In genomic region chr3:27189320-27190261, GRCm38 (mm10) we compare ENCODE assay signal across 8 mouse cellular contexts. TPM values are rescaled to one million over a fixed set of nuclear protein-coding genes. Genes with fewer than 3 reads are reported as not detected.
DNase-seq lines count a peak whose midpoint lies in the region; ATAC-seq and TF ChIP-seq lines count a peak whose summit lies in the region.

No protein-coding gene starts in this region.

- 30% methylated on average over 14 of the region's 14 CpGs for WGBS in large intestine, adult 2 months

- no peak for TF ChIP-seq POLR2A in brain, embryonic 14.5 days (IDR thresholded peaks at IDR 0.05; ENCODE audit: borderline replicate concordance, extremely low read depth, insufficient read depth, insufficient read length, poor library complexity, severe bottlenecking)

- TF ChIP-seq CTCF in brain, embryonic 14.5 days (IDR thresholded peaks at IDR 0.05; ENCODE audit: borderline replicate concordance, extremely low read depth, insufficient read depth, insufficient read length) = no peak

- peak; percentile 12; the same call in 1 of the 2 replicates for ATAC-seq in granulocyte monocyte progenitor cell, adult 5-6 weeks (replicated peaks; ENCODE audit: poor library complexity, severe bottlenecking)
- ATAC-seq in activated CD4-positive, CD25-positive, alpha-beta regulatory T cell, adult 4 months = no peak

- DNase-seq in layer of hippocampus, adult 11-12 months (ENCODE audit: low spot score) = peak; percentile 85
- DNase-seq in layer of hippocampus, adult 9-10 months (ENCODE audit: low spot score) = no peak
- peak; percentile 83 for DNase-seq in brain, embryonic 14.5 days (ENCODE audit: low read depth)
- peak; percentile 73 for DNase-seq in large intestine, adult 2 months (ENCODE audit: low read depth, low spot score)
- peak; percentile 86 for DNase-seq in lung, postnatal 14 days
- DNase-seq in testis, postnatal 10 days (ENCODE audit: low spot score) = peak; percentile 83

RNA-seq across cellular contexts. Expression of gene Nceh1, which starts 6.8 kb away (rescaled TPM):
- 3.0 and 5.4 TPM in 2 replicates for polyA plus RNA-seq in brain, embryonic 14.5 days (2012; rRNA removed)
- 9.9 and 14.0 TPM in 2 replicates for total RNA-seq in granulocyte monocyte progenitor cell, adult 5-6 weeks (2014; fragmentation: Nextera tagmentation)
- total RNA-seq in granulocyte monocyte progenitor cell, adult 5-6 weeks (2017) = 16.8 and 17.7 TPM in 2 replicates
- polyA plus RNA-seq in large intestine, adult 2 months (2012; rRNA removed) = 4.7 and 12.9 TPM in 2 replicates
- 10 to 100 TPM; 21.1 to 21.5 TPM for polyA plus RNA-seq in activated CD4-positive, CD25-positive, alpha-beta regulatory T cell, adult 4 months (2017; shearing (Covaris generic))

RNA-seq across cellular contexts. Expression of gene Ect2, which starts 35.9 kb away (rescaled TPM):
- polyA plus RNA-seq in brain, embryonic 14.5 days (2012; rRNA removed) = 11.6 and 17.9 TPM in 2 replicates
- 27.7 and 82.9 TPM in 2 replicates for total RNA-seq in granulocyte monocyte progenitor cell, adult 5-6 weeks (2014; fragmentation: Nextera tagmentation)
- total RNA-seq in granulocyte monocyte progenitor cell, adult 5-6 weeks (2017) = 61.2 and 75.8 TPM in 2 replicates
- 5.6 and 6.4 TPM in 2 replicates for polyA plus RNA-seq in large intestine, adult 2 months (2012; rRNA removed)
- 10 to 100 TPM; 14.8 to 15.7 TPM for polyA plus RNA-seq in activated CD4-positive, CD25-positive, alpha-beta regulatory T cell, adult 4 months (2017; shearing (Covaris generic))
